Mouse (Mus musculus) urinary bladder, postnatal 4 days (tissue): Measurements from ENCODE around the gene Dock1.

Experiments
- DNase-seq, 2 experiments: peaks; one replicate each; pipeline ENCODE4 v3.0.0; 2021 to 2022; ENCODE audit warnings: low spot score in 2 of 2

Gene Dock1

DNA sequence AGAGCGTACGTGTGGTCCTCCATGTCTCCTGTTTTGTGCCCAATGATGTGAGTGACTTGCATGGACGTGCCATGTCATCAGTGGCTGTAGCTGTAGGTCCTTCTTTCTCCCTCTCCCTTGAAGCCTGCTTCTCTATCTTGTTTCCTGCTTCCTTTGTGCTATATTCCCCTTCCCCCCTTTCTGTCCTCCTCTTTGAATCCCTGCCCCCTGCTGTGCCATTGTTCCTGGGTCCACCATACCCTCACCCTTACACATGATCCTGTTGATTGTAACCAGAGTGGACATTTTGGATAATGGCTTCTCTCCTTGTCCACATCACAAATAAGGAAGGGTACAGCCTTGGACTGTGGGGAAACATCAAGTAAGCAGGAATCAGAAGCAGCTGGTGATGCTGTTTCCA lies 81.0 kb downstream of the Dock1 start:
- DNase-seq: no peak

DNA sequence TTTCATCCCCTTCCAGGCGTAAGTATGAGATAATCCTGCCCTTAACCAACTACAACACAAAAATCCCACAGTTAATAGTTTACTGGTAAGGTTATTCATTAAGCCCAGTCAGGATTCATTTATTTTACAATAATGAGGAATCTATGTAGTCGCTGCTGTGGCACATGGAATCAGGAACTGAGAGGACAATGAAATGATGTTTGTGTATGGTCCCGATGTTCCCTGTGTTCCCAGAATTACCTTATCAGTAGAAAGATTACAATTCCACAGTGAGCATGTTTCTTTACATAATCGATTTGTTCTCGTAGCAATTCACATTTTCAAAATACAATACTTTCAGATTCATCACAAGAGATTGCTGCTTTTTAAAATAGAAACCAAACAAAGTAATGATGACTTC lies 83.0 kb downstream of the Dock1 start:
- DNase-seq: no peak

DNA sequence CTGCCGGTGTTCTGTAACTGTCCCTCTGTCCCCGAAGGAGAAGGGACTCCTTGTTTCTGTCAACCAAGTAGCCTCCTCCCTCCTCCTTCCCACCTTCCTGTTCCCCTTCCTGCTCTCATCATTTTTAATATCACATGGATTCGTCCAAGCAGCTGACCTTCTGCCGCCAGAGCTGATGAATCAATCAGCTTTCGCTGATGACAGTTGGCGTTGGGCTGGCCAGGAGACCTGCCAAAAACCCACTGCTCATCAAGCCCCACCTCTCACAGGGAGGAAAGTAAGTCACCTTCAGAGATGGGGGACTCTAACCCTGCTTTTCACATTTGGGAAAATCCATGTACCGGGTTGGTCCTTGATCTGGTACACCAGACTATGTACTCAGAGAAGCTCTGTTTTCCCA lies 87.2 kb downstream of the Dock1 start:
- no peak for DNase-seq

- DNase-seq: no peak
Observed at GRCm38 (mm10) chr7:134761799-134762198, 91.3 kb downstream of the Dock1 start.

DNA sequence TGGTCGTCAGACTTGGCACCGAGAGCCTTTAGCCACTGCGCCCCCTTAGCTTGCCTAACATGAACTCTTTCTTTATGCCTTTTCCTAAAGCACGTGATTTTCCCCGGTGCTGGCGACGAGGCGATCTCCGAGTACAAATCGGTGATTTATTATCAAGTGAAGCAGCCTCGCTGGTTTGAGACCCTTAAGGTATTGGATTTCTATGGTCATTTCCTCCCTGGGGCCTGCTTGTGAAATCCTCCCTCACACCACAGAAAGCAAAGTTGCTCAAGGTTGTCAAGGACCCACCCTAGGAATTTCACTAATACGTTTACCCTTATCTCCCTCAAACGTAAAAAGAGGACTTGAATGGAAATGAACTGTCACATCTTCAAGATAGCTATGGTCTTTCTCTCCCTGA lies 94.7 kb downstream of the Dock1 start:
- no peak for DNase-seq

DNA sequence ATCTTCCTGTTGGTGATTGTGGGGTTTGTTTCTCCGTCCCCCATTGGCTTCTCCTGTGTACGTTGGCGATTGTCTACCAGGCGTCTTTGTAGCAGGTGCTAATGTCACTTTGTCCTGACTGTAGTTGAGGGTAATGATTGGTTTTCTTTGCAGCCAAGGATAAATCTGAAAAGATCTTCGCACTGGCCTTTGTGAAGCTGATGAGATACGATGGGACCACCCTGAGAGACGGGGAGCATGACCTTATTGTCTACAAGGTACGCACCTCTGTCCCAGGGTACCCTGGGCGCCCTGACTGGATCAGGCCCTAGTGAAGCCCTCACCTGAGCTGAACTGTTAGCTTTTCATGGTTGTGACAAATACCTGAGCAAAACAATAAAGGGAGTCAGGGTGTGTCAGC lies 100.9 kb downstream of the Dock1 start:
- DNase-seq: no peak

GRCm38 (mm10) chr7:134772363-134772762 lies 101.9 kb downstream of the Dock1 start:
- no peak for DNase-seq

GRCm38 (mm10) chr7:134772867-134773590 lies 102.6 kb downstream of the Dock1 start:
- no peak for DNase-seq

- no peak for DNase-seq
Observed at GRCm38 (mm10) chr7:134773761-134774415, 103.4 kb downstream of the Dock1 start.

DNA sequence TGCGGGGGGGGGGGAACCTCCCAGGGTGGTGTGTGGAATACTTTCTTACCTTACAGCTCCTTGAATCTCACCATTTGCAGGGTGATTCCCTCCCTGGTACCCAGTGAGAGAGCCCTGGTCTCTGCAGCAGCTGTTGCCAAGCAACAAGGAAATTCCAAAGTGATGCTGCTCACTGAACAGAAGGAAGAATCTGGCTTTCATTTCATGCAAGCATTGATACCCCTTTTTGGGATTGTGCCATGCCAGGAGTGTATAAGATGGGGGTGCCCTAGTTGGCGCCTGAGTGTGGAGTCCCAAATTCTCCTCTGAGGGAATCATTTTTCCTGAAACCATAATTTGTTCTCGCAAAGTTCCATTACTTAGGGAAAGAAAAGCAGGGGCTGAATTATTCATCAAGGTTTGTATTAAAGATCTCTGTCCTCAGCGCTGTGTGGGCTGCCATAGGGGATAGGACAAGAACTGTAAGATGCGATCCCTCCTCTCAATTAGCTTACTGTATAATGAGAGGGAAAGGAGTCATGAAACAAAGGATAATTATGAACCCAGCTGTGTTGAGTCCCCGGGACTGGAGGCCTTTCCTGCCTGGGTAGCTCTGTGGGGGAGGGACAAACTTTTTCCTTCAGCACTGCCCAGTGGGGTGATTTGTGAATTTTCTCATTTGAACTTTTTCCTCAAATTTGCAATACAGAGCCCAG lies 104.2 kb downstream of the Dock1 start:
- DNase-seq: no peak

DNA sequence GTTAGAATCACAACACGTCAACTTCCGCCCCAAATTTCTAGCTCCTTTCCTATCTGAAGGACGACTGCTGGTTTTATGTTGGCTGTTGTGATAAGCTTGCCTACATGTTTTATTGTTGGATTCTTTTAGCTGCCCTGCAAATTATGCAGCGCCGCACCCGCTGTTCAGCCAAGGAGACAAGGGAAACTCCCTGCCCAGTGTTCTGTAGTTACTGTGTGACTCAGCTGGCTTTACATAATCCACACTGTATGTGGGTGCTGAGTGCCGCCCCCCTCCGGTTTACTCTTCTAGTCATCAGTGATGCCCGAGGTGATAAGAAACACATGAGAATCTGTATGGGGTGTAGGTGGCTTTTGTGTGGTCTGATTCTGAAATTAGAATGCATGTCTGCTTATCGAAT lies 105.2 kb downstream of the Dock1 start:
- no peak for DNase-seq

- no peak for DNase-seq
Observed at GRCm38 (mm10) chr7:134776306-134776705, 105.9 kb downstream of the Dock1 start.

GRCm38 (mm10) chr7:134779761-134780160 lies 109.3 kb downstream of the Dock1 start:
- DNase-seq: no peak

- DNase-seq: no peak
Observed at GRCm38 (mm10) chr7:134787110-134787509, 116.7 kb downstream of the Dock1 start.

DNA sequence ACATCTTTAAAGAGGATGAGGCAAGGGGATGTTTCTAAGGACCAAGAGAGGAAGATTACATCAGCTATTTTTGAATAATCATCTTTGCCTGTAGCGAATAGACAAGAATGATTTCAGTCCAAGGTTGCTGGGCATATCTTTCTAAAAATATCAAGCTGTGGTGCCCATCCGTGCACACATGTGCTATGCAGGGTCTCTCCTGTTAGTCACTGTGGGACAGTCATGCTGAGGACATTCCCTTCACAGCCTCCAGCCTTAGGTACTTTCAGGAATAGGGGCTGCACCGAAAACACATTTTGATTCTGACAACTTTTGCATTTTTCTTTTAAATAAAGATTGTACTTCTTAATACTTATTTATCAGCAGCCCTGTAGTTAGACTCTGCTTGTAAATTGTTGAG lies 124.4 kb downstream of the Dock1 start:
- DNase-seq: no peak

DNA sequence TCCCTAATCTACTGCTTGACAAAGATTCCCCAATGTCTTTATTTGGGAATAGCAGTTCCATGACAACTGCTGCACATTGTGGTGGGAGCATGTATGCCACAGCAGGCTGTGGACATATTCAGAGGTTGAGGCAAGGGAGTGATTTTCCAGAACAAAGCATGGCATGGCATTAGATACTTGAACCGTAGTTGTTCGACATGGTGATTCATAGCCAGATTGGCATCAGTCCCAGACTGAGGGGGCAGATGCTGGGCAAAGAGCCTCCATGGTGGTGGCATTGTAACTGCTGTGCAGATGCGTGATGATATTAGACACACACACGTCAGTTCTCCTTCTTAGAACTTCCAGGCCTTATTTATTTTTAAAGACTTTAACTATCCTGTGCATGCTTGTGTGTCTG lies 129.6 kb downstream of the Dock1 start:
- DNase-seq: no peak

- no peak for DNase-seq
Observed at GRCm38 (mm10) chr7:134804422-134804821, 134.0 kb downstream of the Dock1 start.

DNA sequence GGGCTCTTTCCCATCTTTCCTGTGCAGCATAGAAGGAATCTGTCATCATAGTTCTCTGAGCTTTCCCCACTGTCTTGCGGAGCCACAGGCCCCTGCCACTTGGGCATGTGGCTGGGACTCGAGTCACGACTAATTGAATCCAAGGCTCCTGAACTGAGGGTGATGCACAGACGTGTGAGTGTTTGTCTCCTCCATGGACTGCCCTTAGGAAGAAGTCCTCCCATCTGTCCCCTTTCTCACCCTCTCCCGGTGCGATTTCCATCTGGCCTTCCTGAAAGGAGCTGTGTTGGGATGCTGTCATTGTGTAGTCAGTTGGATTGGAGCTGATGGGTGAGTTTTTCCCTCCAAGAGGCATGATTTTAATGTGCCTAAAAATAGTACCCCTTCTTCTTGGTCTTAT lies 136.3 kb downstream of the Dock1 start:
- no peak for DNase-seq

- no peak for DNase-seq
Observed at GRCm38 (mm10) chr7:134808406-134808805, 138.0 kb downstream of the Dock1 start.

DNA sequence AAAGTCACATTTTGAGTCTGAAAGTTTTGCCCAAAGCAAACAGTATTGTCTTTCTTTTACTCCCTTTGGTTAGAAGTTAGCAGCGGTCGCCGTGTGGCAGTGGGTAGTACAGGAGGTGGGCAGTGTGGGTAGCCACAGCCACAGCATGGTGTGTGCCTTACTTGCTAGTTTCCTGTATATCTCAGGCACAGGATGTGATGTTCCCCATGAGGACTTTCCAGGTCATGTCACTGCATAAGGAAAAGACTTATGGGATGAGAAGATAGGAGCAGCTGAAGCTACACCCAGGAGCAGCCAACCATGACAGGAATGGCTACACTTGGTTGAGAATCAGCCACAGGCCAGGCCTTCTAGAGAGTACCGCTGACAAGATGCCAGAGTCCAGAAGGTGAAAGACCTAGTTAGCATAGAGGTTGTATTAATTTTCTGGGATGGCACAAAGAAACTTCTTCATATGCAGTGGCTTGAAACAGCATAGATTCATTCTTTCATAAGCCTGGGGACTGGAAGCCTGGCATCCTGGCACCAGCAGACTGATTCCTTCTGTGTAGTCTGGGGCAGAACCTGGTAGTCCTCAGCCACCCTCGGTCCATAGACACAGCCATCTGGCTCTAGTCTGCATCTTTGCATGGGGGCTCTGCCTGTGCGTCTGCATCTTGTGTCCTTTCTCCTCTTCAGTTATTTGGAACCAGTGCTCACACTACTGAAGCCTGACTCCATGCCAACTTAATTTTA lies 139.0 kb downstream of the Dock1 start:
- DNase-seq: no peak

GRCm38 (mm10) chr7:134818471-134818870 lies 148.0 kb downstream of the Dock1 start:
- DNase-seq: no peak

DNA sequence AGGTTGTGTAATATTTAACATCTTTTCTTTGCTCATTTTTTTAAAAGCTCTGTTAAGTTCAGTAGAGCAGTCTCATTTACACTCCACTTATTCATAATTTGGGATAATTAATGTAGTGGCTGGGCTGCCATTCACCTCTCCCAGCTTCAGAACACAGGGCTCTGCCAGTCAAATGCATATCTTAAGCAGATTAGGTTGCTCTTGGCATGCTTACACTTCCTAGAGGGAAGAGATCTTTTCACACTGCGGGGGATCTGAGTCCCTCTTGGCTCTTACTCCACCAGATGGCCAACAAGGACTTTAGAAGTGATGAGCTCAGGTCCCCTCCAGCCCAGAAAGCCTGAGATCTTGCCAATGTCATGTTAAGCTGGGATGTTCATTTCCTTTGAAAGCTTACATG lies 150.8 kb downstream of the Dock1 start:
- no peak for DNase-seq
